Mouse (Mus musculus) liver, embryonic 14.5 days (tissue): ENCODE results near the gene Chat.

ENCODE experiments used
- CTCF ChIP-seq: IDR thresholded peaks from 2 replicates; pipeline ENCODE4 v1.5.1; 2016; ENCODE audit warnings: antibody characterized with exemption, low read depth, control low read depth
- EP300 ChIP-seq: IDR thresholded peaks from 2 replicates; pipeline ENCODE4 v1.6.1; 2016; ENCODE audit warnings: antibody characterized with exemption, low read depth

DNA sequence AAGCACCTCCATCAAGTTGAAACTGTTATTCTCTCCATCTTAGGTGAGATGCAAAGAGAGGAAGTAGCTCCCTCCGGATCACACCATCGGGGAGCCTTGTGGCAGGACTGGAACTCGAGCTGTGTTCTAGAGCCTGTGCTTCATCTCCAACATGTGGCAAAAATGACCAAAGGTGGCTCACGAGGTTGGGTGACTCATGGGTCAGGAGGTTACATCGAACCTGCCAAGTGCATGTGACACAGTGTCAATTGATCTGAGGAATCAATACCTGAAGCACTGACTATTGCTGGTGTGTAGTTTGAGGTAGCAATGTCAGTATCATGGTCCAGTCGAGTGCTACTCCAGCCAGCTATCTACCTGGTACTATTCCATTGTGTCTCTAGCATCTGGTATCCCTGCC lies 10.8 kb upstream of the Chat start:
- TF ChIP-seq CTCF (no peak), EP300 (no peak)
